Mouse (Mus musculus) splenic B cell, adult 2 months (primary cell): ENCODE measurements around the gene Bach2.

Experiments used
- DNase-seq: peaks from one replicate; pipeline ENCODE4 v3.0.0-alpha.2; 2011; ENCODE audit warnings: low read depth, low spot score
- H3K27me3 ChIP-seq: 2 replicates; pipeline ENCODE4 v1.6.1; 2012; ENCODE audit warnings: mild to moderate bottlenecking, low read length, moderate library complexity, mixed read lengths; ENCODE audit not compliant: control insufficient read depth, poor library complexity, insufficient read depth, severe bottlenecking
- H3K36me3 ChIP-seq: 2 replicates; pipeline ENCODE4 v1.6.1; 2012; ENCODE audit warnings: mild to moderate bottlenecking, low read length, moderate library complexity, mixed read lengths; ENCODE audit not compliant: control insufficient read depth, poor library complexity, insufficient read depth, severe bottlenecking

Bach2 gene

DNA sequence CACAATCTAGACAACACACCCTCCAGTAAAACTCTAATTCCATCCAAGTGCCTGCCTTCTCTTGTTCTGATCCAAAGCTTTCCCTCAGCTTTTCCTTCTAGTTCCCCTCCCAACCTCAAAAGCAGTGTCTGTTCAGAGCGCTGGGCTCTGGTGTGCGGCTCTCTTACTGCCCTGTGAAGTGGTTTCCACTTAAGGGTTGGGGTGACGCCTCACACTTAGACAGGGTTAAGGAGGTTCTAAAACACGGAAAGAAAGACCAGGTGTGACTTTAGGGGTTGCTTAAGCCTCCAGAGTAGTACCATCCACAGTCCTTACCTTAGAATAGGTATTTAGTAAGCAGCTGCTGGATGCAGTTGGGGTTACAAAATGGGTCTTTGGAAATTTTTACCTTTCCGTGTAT, 185.1 kb downstream of the Bach2 start:
- H3K36me3 ChIP-seq, result peaks cover 1% of the 10 kb centered on the region; the same call in 1 of the 2 replicates
- no peaks in the 10 kb centered on the region for H3K27me3 ChIP-seq
- DNase-seq, result no peak

DNA sequence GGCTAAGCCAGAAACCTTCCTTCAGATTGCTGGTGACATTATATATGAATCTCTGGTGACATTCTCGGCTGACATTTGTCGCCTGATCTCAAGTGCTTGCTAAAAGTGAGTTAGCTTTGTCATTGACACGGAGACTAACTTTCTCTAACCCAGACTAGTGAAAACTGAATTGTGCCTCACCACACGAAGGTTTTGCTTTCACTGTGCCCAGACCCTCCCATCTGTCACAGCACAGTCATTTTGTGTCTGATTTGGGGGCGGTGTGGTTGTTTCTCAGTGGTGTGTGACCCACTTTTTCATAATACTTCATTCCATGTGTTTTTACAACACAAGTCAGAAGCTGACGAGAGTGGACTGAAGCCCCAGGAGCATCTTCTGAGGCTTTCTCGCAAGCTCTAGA, 185.8 kb downstream of the Bach2 start:
- H3K27me3 ChIP-seq, result no peaks in the 10 kb centered on the region
- DNase-seq, result no peak
- H3K36me3 ChIP-seq, result no peaks in the 10 kb centered on the region; the same call in 1 of the 2 replicates

DNA sequence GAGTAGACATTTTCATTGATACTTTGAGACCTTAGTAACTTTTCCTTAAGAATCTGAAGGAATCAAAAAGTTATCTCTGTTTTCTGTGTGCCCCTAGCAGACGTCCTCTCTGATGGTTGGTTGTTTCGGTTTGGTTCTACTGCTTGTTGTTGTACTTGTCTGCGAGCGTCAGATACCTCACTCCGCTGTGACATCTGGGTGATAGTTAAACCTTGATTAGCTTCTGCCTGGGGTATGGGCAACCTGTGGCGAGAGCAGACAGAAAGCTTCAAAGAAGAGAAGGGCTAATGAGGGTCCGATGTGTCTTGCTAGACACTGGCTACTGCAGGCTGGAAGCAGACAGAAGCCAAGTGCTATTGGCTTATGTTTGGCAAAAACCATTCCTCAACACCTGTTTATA, 186.5 kb downstream of the Bach2 start:
- Histone ChIP-seq H3K27me3 (no peaks in the 10 kb centered on the region), H3K36me3 (peaks cover under 1% of the 10 kb centered on the region; the same call in 1 of the 2 replicates)
- DNase-seq, result no peak

DNA sequence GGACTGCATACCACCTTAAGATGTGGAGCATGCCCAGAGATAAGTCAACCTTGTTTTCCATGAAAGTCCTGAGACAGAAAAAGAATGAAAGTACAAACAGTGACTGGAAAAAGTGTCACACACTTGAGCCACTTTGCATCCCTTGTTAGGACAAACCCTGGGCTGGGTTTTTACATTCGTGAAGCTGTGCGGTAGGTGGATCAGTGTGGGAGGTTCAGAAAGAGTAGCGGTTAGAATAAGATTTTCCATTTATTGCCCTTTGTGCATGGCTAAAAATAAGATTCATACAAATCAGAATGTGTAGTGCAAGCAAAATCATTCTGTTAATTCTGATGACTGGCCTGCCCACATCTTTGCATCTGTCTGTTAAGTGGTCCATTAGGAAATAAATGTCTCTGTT, 187.0 kb downstream of the Bach2 start:
- Histone ChIP-seq H3K36me3 (peaks cover 1% of the 10 kb centered on the region; the same call in 1 of the 2 replicates), H3K27me3 (no peaks in the 10 kb centered on the region)
- DNase-seq, result no peak

DNA sequence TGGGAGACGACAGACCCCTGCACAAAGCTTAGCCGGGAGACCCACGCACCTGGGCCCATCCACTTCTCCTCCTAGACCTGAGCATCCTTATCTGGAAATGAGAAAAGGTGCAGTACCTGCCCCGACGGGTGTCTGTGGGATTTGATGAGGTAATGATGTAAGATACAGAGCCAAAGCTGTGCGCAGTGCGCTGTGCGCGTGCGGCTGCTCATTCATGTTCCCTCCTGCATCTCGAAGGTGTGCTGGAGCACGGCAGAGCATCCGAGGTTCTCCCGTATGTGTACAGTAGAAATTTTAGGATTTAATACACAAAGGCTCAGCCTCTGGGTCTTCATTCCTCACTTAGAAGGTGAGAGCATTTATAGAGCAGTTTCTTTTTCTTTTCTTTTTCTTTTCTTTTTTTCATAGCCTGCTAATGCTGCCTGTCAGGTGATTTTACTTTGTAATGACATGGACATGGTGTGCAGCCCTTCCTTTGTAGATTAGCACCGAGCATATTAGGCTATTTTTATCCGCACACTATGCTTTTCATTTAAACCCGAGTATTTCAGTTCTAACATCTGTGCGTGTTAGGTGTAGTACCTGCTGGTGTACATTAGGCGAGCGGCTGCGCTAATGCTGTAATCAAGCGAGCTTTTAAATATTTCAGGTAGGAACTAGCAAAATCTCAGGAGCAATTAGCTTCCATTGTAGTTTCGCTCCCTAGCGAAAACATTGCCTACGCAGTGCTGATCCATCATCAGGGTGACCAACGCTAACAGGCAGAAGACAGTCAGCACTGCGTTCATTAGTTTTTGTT, 188.4 kb downstream of the Bach2 start:
- H3K36me3 ChIP-seq, result peaks cover 1% of the 10 kb centered on the region; the same call in 1 of the 2 replicates
- H3K27me3 ChIP-seq, result no peaks in the 10 kb centered on the region
- no peak for DNase-seq

DNA sequence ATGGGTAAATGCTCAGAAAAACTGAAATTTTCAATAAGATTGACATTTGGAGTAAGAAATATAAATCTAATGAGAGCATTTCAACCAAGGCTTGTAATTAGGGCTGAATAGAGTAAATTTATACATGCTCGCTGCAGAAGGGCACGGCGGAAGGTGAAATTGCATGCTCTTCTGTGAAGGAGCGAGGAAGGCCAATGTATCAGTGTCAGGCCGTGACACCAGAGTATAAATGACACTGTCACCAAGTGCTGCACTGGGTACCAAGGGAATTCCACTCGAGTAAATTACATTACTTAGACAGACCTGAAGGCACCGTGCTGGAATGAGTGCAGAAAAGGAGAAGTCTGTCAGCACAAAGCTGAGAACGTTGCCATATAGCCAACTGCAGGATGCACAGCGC, 190.1 kb downstream of the Bach2 start:
- no peak for DNase-seq
- H3K27me3 ChIP-seq, result no peaks in the 10 kb centered on the region
- H3K36me3 ChIP-seq, result peaks cover 1% of the 10 kb centered on the region; the same call in 1 of the 2 replicates

DNA sequence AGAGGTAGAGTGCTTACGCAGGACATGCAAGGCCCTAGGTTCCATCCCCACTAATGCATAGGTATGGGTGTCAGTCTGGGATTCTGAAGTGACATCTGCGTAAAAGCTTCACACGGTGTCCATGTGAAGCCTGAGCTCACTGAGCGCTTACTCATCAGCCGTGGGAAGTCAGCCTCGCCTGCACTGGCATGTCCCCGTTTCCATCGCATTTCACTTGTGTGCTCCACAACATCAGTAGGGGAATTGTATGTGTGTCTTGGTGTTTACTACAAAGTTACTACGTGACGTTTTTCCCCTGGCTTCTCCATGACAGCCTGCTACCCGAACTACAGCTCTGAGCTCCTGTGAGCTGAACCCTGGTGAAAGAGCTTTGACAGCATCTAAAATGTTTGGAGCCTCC, 191.5 kb downstream of the Bach2 start:
- H3K27me3 ChIP-seq, result no peaks in the 10 kb centered on the region
- DNase-seq, result no peak
- peaks cover 1% of the 10 kb centered on the region; the same call in 1 of the 2 replicates for H3K36me3 ChIP-seq

DNA sequence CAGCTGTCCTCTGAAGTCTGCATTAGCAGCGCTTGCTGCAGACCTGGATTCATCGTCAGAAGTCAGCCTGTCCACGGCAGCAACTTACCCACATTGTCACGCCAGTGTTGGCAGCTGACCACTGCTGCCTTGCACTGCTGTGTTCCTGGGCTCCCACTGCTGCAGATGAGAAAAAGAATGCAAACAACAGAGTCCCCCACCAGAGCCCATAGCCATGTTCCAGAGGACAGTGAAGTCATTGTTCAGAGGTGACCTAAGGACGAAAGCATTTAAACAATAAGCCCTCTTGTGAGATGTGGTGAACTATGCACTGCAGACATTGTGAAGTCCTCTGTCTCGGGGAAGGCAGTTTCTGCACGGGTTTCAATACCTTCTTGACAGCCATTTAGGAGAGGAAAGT, 192.4 kb downstream of the Bach2 start:
- no peak for DNase-seq
- Histone ChIP-seq H3K36me3 (peaks cover 1% of the 10 kb centered on the region; the same call in 1 of the 2 replicates), H3K27me3 (no peaks in the 10 kb centered on the region)

DNA sequence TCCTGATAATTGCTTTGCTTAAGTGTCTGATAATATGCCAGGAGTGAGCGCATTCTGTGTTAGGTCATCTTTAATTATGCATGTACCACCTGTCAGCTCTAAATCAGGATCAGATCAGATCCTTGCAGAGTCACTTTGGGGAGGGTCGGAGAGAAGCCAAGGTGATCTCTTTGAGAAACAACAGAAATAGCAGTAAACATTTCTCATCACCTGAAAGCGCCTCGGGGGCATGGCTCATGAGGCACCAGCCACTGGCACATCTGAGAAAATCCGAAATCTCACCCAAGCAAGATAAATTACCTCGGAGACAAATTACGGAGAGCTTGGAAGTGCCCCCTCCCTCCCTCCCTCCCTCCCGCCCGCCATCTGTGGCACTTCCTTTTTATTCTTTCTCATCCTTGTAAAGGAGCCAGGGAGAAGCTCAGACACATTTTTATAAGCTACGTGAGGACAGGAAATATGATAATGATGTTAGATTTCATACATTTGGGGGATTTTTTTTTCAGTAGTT, 193.7 kb downstream of the Bach2 start:
- no peak for DNase-seq
- Histone ChIP-seq H3K27me3 (no peaks in the 10 kb centered on the region), H3K36me3 (peaks cover 1% of the 10 kb centered on the region; the same call in 1 of the 2 replicates)

DNA sequence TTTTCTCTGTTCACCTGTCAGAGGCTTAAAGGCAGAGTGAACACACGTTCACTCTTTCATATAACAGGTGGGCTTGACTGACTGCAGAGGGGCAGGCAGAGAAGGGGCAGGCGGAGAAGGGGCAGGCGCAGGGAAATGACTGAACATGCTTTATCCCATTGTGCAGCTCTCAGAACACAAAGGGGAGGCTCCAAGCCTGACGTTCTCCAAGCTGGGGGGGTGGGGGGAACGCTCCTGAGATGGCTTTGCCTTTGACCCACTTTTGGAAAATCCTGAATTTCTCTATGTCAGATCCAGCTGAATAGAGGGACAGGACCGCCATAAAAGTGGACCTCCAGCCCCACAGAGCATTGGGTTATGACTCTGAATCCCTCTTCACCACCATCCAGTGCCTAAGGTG, 194.3 kb downstream of the Bach2 start:
- no peak for DNase-seq
- Histone ChIP-seq H3K27me3 (no peaks in the 10 kb centered on the region), H3K36me3 (peaks cover 1% of the 10 kb centered on the region; the same call in 1 of the 2 replicates)

DNA sequence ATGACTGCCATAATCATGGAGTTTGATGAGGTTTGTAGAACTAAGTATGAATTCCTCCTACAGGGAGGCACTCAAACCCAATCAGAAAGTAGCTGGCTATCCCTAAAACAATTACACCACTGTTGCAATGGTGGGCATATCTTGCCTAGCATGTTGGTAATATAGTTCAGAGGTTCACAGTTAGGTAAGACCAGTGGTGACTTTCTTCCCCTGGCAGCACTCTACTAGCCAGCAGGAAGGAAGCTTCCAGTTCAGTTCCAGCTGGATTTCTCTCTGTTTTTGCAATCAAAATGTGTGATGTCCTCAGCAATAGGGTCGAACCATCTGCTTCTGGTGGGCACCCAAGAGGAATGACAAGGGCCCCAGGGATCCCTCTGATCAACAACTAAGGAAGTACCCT, 196.0 kb downstream of the Bach2 start:
- no peaks in the 10 kb centered on the region for H3K27me3 ChIP-seq
- peaks cover 3% of the 10 kb centered on the region; the same call in 1 of the 2 replicates for H3K36me3 ChIP-seq
- DNase-seq, result no peak

DNA sequence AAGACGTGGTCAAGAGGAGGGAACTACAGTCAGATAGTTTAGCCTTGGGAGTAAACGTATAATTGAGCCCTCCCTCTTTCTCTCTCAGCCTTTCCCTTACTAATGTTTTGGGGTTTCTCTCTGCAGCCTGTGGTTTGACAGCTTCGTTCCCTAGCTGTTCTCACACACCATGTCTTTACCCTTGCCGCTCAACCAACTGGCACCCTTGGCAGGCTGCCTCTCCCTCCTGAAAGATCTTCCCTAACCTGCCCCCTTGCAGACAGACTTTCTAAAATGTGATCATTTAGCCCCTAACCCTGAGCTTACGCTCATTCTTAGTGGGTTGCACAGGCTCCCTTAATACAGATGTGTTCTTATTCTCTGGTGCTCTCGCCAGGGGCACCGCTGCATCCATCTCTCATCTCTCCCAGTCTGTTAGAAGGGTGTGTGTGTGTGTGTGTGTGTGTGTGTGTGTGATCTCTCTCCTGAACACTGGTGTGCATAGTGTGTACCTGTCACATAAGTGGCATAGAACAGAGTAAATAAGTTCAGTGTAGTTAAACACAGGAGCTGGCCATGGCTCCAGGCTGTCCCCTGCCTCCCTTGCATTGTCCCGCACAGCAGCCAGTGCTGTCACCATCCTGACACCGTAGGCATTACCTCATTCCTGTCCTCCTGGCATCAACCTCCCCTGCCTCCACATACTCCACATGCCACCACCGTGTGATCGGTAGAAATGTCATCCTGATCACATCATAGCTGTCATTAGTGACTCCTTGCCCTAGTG, 201.6 kb downstream of the Bach2 start:
- DNase-seq, result no peak
- Histone ChIP-seq H3K27me3 (no peaks in the 10 kb centered on the region), H3K36me3 (peaks cover 1% of the 10 kb centered on the region; the same call in 1 of the 2 replicates)

DNA sequence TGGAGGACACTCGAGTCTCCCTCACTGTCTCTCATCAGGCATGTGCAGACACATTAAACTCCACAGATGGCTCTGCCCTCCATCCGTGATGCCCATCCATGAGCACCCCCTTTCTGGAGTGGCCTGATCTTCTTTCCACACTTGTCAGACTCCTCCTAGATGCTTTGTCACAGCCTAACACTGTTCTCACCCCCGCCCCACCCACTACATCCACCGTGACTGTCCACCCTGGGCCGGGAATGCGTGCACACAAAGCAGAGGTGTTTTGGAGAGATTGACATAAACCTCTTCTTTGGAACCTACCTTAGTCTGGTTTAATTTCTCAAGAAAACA, 202.1 kb downstream of the Bach2 start:
- Histone ChIP-seq H3K27me3 (no peaks in the 10 kb centered on the region), H3K36me3 (peaks cover 1% of the 10 kb centered on the region; the same call in 1 of the 2 replicates)
- DNase-seq, result no peak

DNA sequence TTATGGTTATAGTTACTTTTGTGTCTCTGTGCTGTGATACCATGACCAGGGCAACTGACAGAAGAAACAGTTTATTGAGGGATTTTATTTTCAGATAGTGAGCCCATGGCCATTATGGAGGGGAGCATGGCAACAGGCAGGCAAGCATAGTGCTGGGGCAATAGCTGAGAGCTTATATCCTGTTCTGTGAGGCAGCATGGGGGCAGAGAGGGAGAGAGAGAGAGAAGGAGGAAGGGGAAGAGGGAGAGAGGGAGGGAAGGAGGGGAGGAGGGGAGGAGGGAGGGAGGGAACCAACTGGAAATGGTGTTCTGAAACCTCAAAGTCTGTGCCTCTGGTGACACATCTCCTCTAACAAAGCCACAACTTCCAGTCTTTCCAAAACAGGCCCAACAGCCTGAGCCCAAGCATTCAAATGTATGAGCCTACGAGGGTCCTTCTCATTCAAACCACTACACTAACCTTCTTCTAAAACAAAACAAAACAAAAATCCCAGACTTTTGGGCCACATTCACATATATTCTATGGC, 206.1 kb downstream of the Bach2 start:
- H3K36me3 ChIP-seq, result no peaks in the 10 kb centered on the region; the same call in 1 of the 2 replicates
- no peaks in the 10 kb centered on the region for H3K27me3 ChIP-seq
- no peak for DNase-seq

DNA sequence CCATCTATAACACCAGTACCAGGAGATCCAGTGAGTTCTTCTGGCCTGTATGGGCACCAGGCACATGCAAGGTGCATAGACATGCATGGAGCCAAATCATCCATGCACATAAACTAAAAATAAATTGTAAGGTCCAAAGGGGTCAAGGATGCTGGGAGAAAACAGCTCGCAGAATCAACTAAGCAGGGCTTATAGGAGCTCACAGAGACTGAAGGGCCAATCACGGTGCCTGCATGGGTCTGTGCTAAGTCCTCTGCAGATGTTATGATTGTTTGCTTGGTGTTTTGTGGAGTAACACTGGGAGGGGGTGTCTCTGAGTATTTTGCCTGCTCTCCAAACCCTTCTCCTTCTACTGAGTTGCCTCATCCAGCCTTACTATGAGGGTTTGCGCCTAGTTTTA, 209.2 kb downstream of the Bach2 start:
- DNase-seq, result no peak
- Histone ChIP-seq H3K27me3 (no peaks in the 10 kb centered on the region), H3K36me3 (no peaks in the 10 kb centered on the region; the same call in 1 of the 2 replicates)
